Mouse (Mus musculus) layer of hippocampus, adult 18-20 months (tissue): Measurements from ENCODE around the gene Gm18336. TPM values are rescaled to one million over a fixed set of nuclear protein-coding genes. Genes with fewer than 3 reads are reported as not detected.
"Not testable (repeated sequence)": the region's sequence is repeated elsewhere in the genome, so short reads cannot be mapped to it uniquely, and the experiment has no call there.

Source experiments
- DNase-seq, 2 experiments: peaks; one replicate each; pipeline ENCODE4 v3.0.0; 2022; ENCODE audit warnings: low spot score in 2 of 2
- long read RNA-seq: library from polyadenylated mRNA; stranded (forward); transcript quantifications from one replicate; pipeline ENCODE4 v2.0.0, GENCODE M21; 2021
- total RNA-seq, 2 experiments: library from RNA; stranded (reverse); gene quantifications; 2 replicates each; pipeline ENCODE4 v1.2.3; 2021

Gm18336 gene
- total RNA-seq, result not detected
- long read RNA-seq, partial matches to known transcripts, result 0 of 1 reads
- long read RNA-seq, other reads (novel, unspliced or antisense), result 0 of 1 reads

GRCm38 (mm10) chrX:73398636-73399035 lies at the start of gene Gm18336:
Gene Gm18336, minus strand, starts transcription at chrX:73398736.
- not testable (repeated sequence) for DNase-seq

GRCm38 (mm10) chrX:73441428-73441827 lies 42.9 kb upstream of the Gm18336 start:
- peak in 1 of 2 experiments; percentile 9 for DNase-seq

- no peak for DNase-seq
Measured at GRCm38 (mm10) chrX:73435252-73435651, 36.7 kb upstream of the Gm18336 start, which contains the start of gene Trex2. Gene Trex2, minus strand, starts transcription at chrX:73435344.

- DNase-seq, result no peak
Measured at GRCm38 (mm10) chrX:73432850-73433249, 34.3 kb upstream of the Gm18336 start.

GRCm38 (mm10) chrX:73430036-73430435 lies 31.5 kb upstream of the Gm18336 start:
- peak in 1 of 2 experiments; percentile 20 for DNase-seq

GRCm38 (mm10) chrX:73412767-73413166 lies 14.2 kb upstream of the Gm18336 start:
- DNase-seq, result peak in 1 of 2 experiments; percentile 6

GRCm38 (mm10) chrX:73410880-73411517 lies 12.5 kb upstream of the Gm18336 start, which contains the start of gene Zfp92:
Gene Zfp92, plus strand, starts transcription at chrX:73411096.
- DNase-seq, result peak in 1 of 2 experiments; percentile 49

GRCm38 (mm10) chrX:73401616-73402015 lies 3.1 kb upstream of the Gm18336 start:
- no peak for DNase-seq

- DNase-seq, result no peak
Measured at GRCm38 (mm10) chrX:73400951-73401350, 2.4 kb upstream of the Gm18336 start.

- no peak for DNase-seq
Measured at GRCm38 (mm10) chrX:73396446-73396845, 2.1 kb downstream of the Gm18336 start.

GRCm38 (mm10) chrX:73391481-73391880 lies 7.1 kb downstream of the Gm18336 start:
- no peak for DNase-seq

- no peak for DNase-seq
Measured at GRCm38 (mm10) chrX:73384924-73385323, 13.6 kb downstream of the Gm18336 start.

GRCm38 (mm10) chrX:73384419-73384818 lies 14.1 kb downstream of the Gm18336 start:
- DNase-seq, result peak in 1 of 2 experiments; percentile 25

GRCm38 (mm10) chrX:73363291-73363690 lies 35.2 kb downstream of the Gm18336 start:
- no peak for DNase-seq

- DNase-seq, result no peak
Measured at GRCm38 (mm10) chrX:73356719-73357118, 41.8 kb downstream of the Gm18336 start.

- DNase-seq, result no peak
Measured at GRCm38 (mm10) chrX:73356163-73356562, 42.4 kb downstream of the Gm18336 start.

Other genes starting within 250 kb of the Gm18336 start
- not detected for gene Xlr5b, start 249.9 kb downstream of the Gm18336 start, total RNA-seq
- 1 to 10 TPM in 1 of 2 experiments, under 1 TPM in 1; 0.62 to 2.7 TPM for gene DXBay18, start 249.3 kb downstream of the Gm18336 start, total RNA-seq
- gene Spin2d, start 221.7 kb downstream of the Gm18336 start, total RNA-seq, result not detected
- 10 to 100 TPM in 1 of 2 experiments, under 1 TPM in 1; 0.69 to 14.7 TPM for gene Xlr3b, start 206.5 kb downstream of the Gm18336 start, total RNA-seq
- gene Xlr4b, start 184.4 kb downstream of the Gm18336 start, total RNA-seq, result 1 to 10 TPM in 1 of 2 experiments, not detected in 1; 1.2 TPM
- 10 to 100 TPM; 14.9 to 15.2 TPM for gene F8a, start 170.4 kb downstream of the Gm18336 start, total RNA-seq
- under 1 TPM in 1 of 2 experiments, not detected in 1; 0.86 TPM for gene Xlr4c, start 155.6 kb downstream of the Gm18336 start, total RNA-seq
- not detected for gene Xlr3c, start 133.3 kb downstream of the Gm18336 start, total RNA-seq
- not detected for gene Xlr5a, start 105.8 kb downstream of the Gm18336 start, total RNA-seq
- gene Xlr5c, start 105.8 kb downstream of the Gm18336 start, total RNA-seq, result not detected
- gene Gm45015, start 61.9 kb downstream of the Gm18336 start, total RNA-seq, result not detected
- gene Zfp275, start 56.1 kb downstream of the Gm18336 start, total RNA-seq, result 10 to 100 TPM; 10.7 to 12.6 TPM
- 1 to 10 TPM; 1.8 to 3.0 TPM for gene Zfp92, start 12.4 kb upstream of the Gm18336 start, total RNA-seq
- gene Trex2, start 36.6 kb upstream of the Gm18336 start, total RNA-seq, result not detected
- gene Haus7, start 60.3 kb upstream of the Gm18336 start, total RNA-seq, result 10 to 100 TPM in 1 of 2 experiments, 1 to 10 TPM in 1; 8.9 to 11.4 TPM
- gene Bgn, start 84.9 kb upstream of the Gm18336 start, total RNA-seq, result 10 to 100 TPM; 12.0 to 12.6 TPM
- gene Atp2b3, start 104.3 kb upstream of the Gm18336 start, total RNA-seq, result 100 to 1,000 TPM; 146 to 149 TPM
- under 1 TPM; 0.23 to 0.30 TPM for gene Dusp9, start 240.7 kb upstream of the Gm18336 start, total RNA-seq